Mouse (Mus musculus): ENCODE measurements around the gene Cldnd1. TPM values are rescaled to one million over a fixed set of nuclear protein-coding genes. Genes with fewer than 3 reads are reported as not detected.
A peak's percentile ranks its signal among the peaks of the same experiment; 100 is the strongest.

Cldnd1 gene
- polyA plus RNA-seq, 1 experiment from 2014 or later = 169 TPM

- Histone ChIP-seq H3K4me2 (ENCODE audit: low read length) (no peak overlapping the region), H3K4me1 (ENCODE audit: control insufficient read depth, insufficient read depth, low read depth, low read length) (no peaks in the 10 kb centered on the region), H3K27ac (ENCODE audit: low read depth, low read length) (no peak overlapping the region), H3K36me3 (ENCODE audit: control insufficient read depth, insufficient read depth, low read length) (no peaks in the 10 kb centered on the region), H3K4me3 (ENCODE audit: low read length) (no peak overlapping the region), H3K9me3 (ENCODE audit: control insufficient read depth, low read length) (no peaks in the 10 kb centered on the region), H3K9ac (ENCODE audit: low read depth, low read length) (no peak overlapping the region), H3K27me3 (replicated peaks; ENCODE audit: control insufficient read depth, insufficient read depth, low read length) (no peaks in the 10 kb centered on the region)
- ATAC-seq = 0 out of 2 replicates have a peak, but pooled peaks have one; percentile 27
Observed at GRCm38 (mm10) chr16:58704999-58705398, 22.7 kb upstream of the Cldnd1 start.

GRCm38 (mm10) chr16:58707276-58707905 lies 20.3 kb upstream of the Cldnd1 start:
- Histone ChIP-seq H3K4me2 (ENCODE audit: low read length) (no peak overlapping the region), H3K27me3 (replicated peaks; ENCODE audit: control insufficient read depth, insufficient read depth, low read length) (no peaks in the 10 kb centered on the region), H3K4me3 (ENCODE audit: low read length) (no peak overlapping the region), H3K9me3 (ENCODE audit: control insufficient read depth, low read length) (no peaks in the 10 kb centered on the region), H3K36me3 (ENCODE audit: control insufficient read depth, insufficient read depth, low read length) (no peaks in the 10 kb centered on the region), H3K27ac (ENCODE audit: low read depth, low read length) (no peak overlapping the region), H3K4me1 (ENCODE audit: control insufficient read depth, insufficient read depth, low read depth, low read length) (no peaks in the 10 kb centered on the region), H3K9ac (ENCODE audit: low read depth, low read length) (no peak overlapping the region)
- ATAC-seq = no peak
- 87% methylated on average over 4 of the region's 4 CpGs for WGBS

- no peaks in the 10 kb centered on the region for H3K4me1 ChIP-seq (ENCODE audit: control insufficient read depth, insufficient read depth, low read depth, low read length)
- no peak overlapping the region for H3K9ac ChIP-seq (ENCODE audit: low read depth, low read length)
- H3K9me3 ChIP-seq (ENCODE audit: control insufficient read depth, low read length) = no peaks in the 10 kb centered on the region
- no peak overlapping the region for H3K4me3 ChIP-seq (ENCODE audit: low read length)
- whole genome bisulfite sequencing = 79% methylated on average over 3 of the region's 3 CpGs
- no peak overlapping the region for H3K27ac ChIP-seq (ENCODE audit: low read depth, low read length)
- H3K36me3 ChIP-seq (ENCODE audit: control insufficient read depth, insufficient read depth, low read length) = no peaks in the 10 kb centered on the region
- H3K27me3 ChIP-seq (replicated peaks; ENCODE audit: control insufficient read depth, insufficient read depth, low read length) = no peaks in the 10 kb centered on the region
- H3K4me2 ChIP-seq (ENCODE audit: low read length) = no peak overlapping the region
- ATAC-seq = no peak
Observed at GRCm38 (mm10) chr16:58708601-58709475, 18.9 kb upstream of the Cldnd1 start.

- 74% methylated on average over 4 of the region's 4 CpGs for WGBS
Observed at GRCm38 (mm10) chr16:58709536-58709935, 18.2 kb upstream of the Cldnd1 start.

DNA sequence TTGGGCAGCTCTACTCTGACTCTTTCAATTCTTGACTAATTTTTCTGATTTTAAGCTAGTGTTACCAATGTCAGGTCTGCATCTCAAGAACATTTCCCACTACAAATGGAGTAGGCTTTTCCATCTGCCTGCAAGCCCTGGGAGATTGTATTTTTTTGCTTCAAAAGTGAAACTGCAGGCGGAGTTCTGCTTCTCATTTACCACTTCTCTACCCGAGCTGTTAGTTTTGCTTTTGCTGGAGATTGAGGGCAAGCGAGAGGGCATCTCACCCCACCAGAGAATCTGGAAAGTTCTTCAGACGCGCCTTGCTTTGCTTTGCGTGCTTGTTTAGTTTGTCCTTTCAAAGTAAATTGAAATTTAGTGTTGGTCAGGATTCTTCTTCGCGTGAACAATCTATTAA lies 15.5 kb upstream of the Cldnd1 start:
- H3K4me3 ChIP-seq (ENCODE audit: low read length) = no peak overlapping the region
- no peaks in the 10 kb centered on the region for H3K9me3 ChIP-seq (ENCODE audit: control insufficient read depth, low read length)
- H3K9ac ChIP-seq (ENCODE audit: low read depth, low read length) = no peak overlapping the region
- ATAC-seq = no peak
- H3K36me3 ChIP-seq (ENCODE audit: control insufficient read depth, insufficient read depth, low read length) = no peaks in the 10 kb centered on the region
- WGBS = 76% methylated on average over 8 of the region's 8 CpGs
- no peak overlapping the region for H3K27ac ChIP-seq (ENCODE audit: low read depth, low read length)
- H3K4me1 ChIP-seq (ENCODE audit: control insufficient read depth, insufficient read depth, low read depth, low read length) = no peaks in the 10 kb centered on the region
- H3K4me2 ChIP-seq (ENCODE audit: low read length) = peak overlapping the region; percentile 12; the same call in 1 of the 2 replicates
- no peaks in the 10 kb centered on the region for H3K27me3 ChIP-seq (replicated peaks; ENCODE audit: control insufficient read depth, insufficient read depth, low read length)

More at GRCm38 (mm10) chr16:58709536-58709935, 18.2 kb upstream of the Cldnd1 start:
- no peaks in the 10 kb centered on the region for H3K4me1 ChIP-seq (ENCODE audit: control insufficient read depth, insufficient read depth, low read depth, low read length)
- no peak for ATAC-seq
- no peak overlapping the region for H3K9ac ChIP-seq (ENCODE audit: low read depth, low read length)
- no peak overlapping the region for H3K4me2 ChIP-seq (ENCODE audit: low read length)
- H3K27me3 ChIP-seq (replicated peaks; ENCODE audit: control insufficient read depth, insufficient read depth, low read length) = no peaks in the 10 kb centered on the region
- H3K9me3 ChIP-seq (ENCODE audit: control insufficient read depth, low read length) = no peaks in the 10 kb centered on the region
- no peak overlapping the region for H3K27ac ChIP-seq (ENCODE audit: low read depth, low read length)
- H3K36me3 ChIP-seq (ENCODE audit: control insufficient read depth, insufficient read depth, low read length) = no peaks in the 10 kb centered on the region
- H3K4me3 ChIP-seq (ENCODE audit: low read length) = no peak overlapping the region

DNA sequence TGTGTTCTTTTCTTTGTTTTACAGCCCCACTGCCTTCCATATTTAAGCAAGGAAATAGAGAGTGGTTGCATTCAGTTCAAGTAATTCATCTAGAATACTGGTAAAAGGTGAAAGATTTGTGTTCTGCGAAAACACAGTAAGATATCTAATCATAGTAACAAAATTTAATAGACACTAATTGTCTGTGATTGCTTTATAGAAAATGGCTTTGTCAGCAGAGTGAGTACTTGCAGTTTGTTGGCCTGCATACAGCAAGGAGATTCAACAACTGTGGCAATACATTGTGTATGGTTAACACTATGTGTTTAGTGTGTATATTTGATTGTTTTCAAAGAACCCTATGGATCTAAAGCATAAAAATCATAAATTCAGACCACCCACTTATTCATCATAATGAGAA lies 14.6 kb upstream of the Cldnd1 start:
- ATAC-seq = no peak
- Histone ChIP-seq H3K4me3 (ENCODE audit: low read length) (no peak overlapping the region), H3K4me1 (ENCODE audit: control insufficient read depth, insufficient read depth, low read depth, low read length) (no peaks in the 10 kb centered on the region), H3K27ac (ENCODE audit: low read depth, low read length) (no peak overlapping the region), H3K9me3 (ENCODE audit: control insufficient read depth, low read length) (no peaks in the 10 kb centered on the region), H3K27me3 (replicated peaks; ENCODE audit: control insufficient read depth, insufficient read depth, low read length) (no peaks in the 10 kb centered on the region), H3K4me2 (ENCODE audit: low read length) (no peak overlapping the region), H3K9ac (ENCODE audit: low read depth, low read length) (no peak overlapping the region), H3K36me3 (ENCODE audit: control insufficient read depth, insufficient read depth, low read length) (no peaks in the 10 kb centered on the region)
- 96% methylated on average over 1 of the region's 1 CpGs for WGBS

- no peak overlapping the region for H3K9ac ChIP-seq (ENCODE audit: low read depth, low read length)
- no peak for ATAC-seq
- no peaks in the 10 kb centered on the region for H3K36me3 ChIP-seq (ENCODE audit: control insufficient read depth, insufficient read depth, low read length)
- no peaks in the 10 kb centered on the region for H3K27me3 ChIP-seq (replicated peaks; ENCODE audit: control insufficient read depth, insufficient read depth, low read length)
- no peak overlapping the region for H3K4me3 ChIP-seq (ENCODE audit: low read length)
- H3K9me3 ChIP-seq (ENCODE audit: control insufficient read depth, low read length) = no peaks in the 10 kb centered on the region
- H3K4me2 ChIP-seq (ENCODE audit: low read length) = no peak overlapping the region
- no peaks in the 10 kb centered on the region for H3K4me1 ChIP-seq (ENCODE audit: control insufficient read depth, insufficient read depth, low read depth, low read length)
- WGBS = 71% methylated on average over 4 of the region's 4 CpGs
- H3K27ac ChIP-seq (ENCODE audit: low read depth, low read length) = no peak overlapping the region
Observed at GRCm38 (mm10) chr16:58715018-58715417, 12.7 kb upstream of the Cldnd1 start.

GRCm38 (mm10) chr16:58718666-58719120 lies 9.0 kb upstream of the Cldnd1 start, which contains the start of gene Gpr15:
Gene Gpr15, minus strand, starts transcription at chr16:58719070.
- Histone ChIP-seq H3K27me3 (replicated peaks; ENCODE audit: control insufficient read depth, insufficient read depth, low read length) (no peaks in the 10 kb centered on the region), H3K9me3 (ENCODE audit: control insufficient read depth, low read length) (no peaks in the 10 kb centered on the region), H3K9ac (ENCODE audit: low read depth, low read length) (no peak within 1 kb of the TSS), H3K4me2 (ENCODE audit: low read length) (no peak within 1 kb of the TSS), H3K4me1 (ENCODE audit: control insufficient read depth, insufficient read depth, low read depth, low read length) (no peaks in the 10 kb centered on the region), H3K36me3 (ENCODE audit: control insufficient read depth, insufficient read depth, low read length) (no peaks in the 10 kb centered on the region), H3K27ac (ENCODE audit: low read depth, low read length) (no peak within 1 kb of the TSS), H3K4me3 (ENCODE audit: low read length) (no peak within 1 kb of the TSS)
- ATAC-seq = no peak
- WGBS = 96% methylated on average over 7 of the region's 7 CpGs

- no peak overlapping the region for H3K4me3 ChIP-seq (ENCODE audit: low read length)
- H3K4me1 ChIP-seq (ENCODE audit: control insufficient read depth, insufficient read depth, low read depth, low read length) = no peaks in the 10 kb centered on the region
- no peak overlapping the region for H3K4me2 ChIP-seq (ENCODE audit: low read length)
- no peaks in the 10 kb centered on the region for H3K27me3 ChIP-seq (replicated peaks; ENCODE audit: control insufficient read depth, insufficient read depth, low read length)
- H3K9me3 ChIP-seq (ENCODE audit: control insufficient read depth, low read length) = no peaks in the 10 kb centered on the region
- H3K36me3 ChIP-seq (ENCODE audit: control insufficient read depth, insufficient read depth, low read length) = no peaks in the 10 kb centered on the region
- WGBS = 85% methylated on average over 2 of the region's 2 CpGs
- ATAC-seq = no peak
- H3K9ac ChIP-seq (ENCODE audit: low read depth, low read length) = no peak overlapping the region
- H3K27ac ChIP-seq (ENCODE audit: low read depth, low read length) = no peak overlapping the region
Observed at GRCm38 (mm10) chr16:58722292-58722691, 5.4 kb upstream of the Cldnd1 start.

All from hindbrain, embryonic 16.5 days (tissue).